Mouse (Mus musculus): ENCODE results near the gene Ccdc103. TPM values are rescaled to one million over a fixed set of nuclear protein-coding genes. Genes with fewer than 3 reads are reported as not detected.

Ccdc103 gene
- polyA plus RNA-seq (2012; rRNA removed), result 1.00 and 1.3 TPM in 2 replicates

GRCm38 (mm10) chr11:102880585-102881313 lies at the start of gene Ccdc103, which contains the start of gene Eftud2:
Gene Ccdc103 (plus strand): TSS chr11:102881204.
Gene Eftud2 (minus strand): TSS chr11:102880985.
- DNase-seq, result peak; percentile 96
- Histone ChIP-seq H3K4me1 (ENCODE audit: control insufficient read depth, insufficient read depth, low read length) (0 out of 2 replicates have a peak, but pooled peaks cover 3% of the 10 kb centered on the region), H3K4me3 (replicated peaks; ENCODE audit: extremely low read depth, low read depth, low read length) (peak within 1 kb of the TSS; percentile 72)
- TF ChIP-seq CTCF (IDR thresholded peaks at IDR 0.05; ENCODE audit: insufficient read depth, low read length) (no peak), POLR2A (IDR thresholded peaks at IDR 0.05; ENCODE audit: borderline replicate concordance, extremely low read depth, low read depth, low read length) (peak; percentile 70; the same call in 1 of the 2 replicates)
- under 1% methylated on average over 62 of the region's 62 CpGs for WGBS

DNA sequence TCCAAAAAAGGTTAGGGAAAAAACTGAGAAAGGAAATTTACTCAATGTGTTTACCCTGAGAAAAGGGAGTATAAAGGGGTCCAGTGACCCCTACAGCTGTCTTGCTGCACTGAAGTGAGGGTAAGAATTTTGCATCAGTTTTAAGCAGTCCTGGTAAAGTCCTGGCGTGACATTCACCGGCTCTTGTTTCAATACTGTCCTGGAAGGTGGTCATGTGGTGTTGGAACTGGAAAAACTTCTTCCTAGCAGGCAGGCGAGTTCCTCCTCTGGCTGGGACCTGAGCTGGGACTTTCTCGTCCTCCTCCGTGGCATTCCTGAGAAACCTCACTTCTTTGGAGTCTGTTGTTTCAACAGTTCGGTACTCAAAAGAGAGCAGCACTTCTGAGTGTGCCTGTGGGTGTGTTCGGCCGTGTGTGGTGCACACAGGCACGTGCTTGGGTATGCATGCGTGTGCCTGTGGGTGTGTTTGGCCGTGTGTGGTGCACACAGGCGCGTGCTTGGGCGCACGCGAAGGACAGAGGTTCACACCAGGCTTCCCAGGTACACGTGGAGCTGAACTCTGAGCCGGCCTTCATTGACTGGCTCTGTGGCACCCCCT lies 48.2 kb upstream of the Ccdc103 start:
- Histone ChIP-seq H3K4me1 (ENCODE audit: control insufficient read depth, insufficient read depth, low read length) (no peaks in the 10 kb centered on the region), H3K4me3 (replicated peaks; ENCODE audit: extremely low read depth, low read depth, low read length) (no peak overlapping the region)
- TF ChIP-seq POLR2A (IDR thresholded peaks at IDR 0.05; ENCODE audit: borderline replicate concordance, extremely low read depth, low read depth, low read length) (no peak), CTCF (IDR thresholded peaks at IDR 0.05; ENCODE audit: insufficient read depth, low read length) (no peak)
- DNase-seq, result no peak
- 52% methylated on average over 18 of the region's 18 CpGs for WGBS

- Histone ChIP-seq H3K4me1 (ENCODE audit: control insufficient read depth, insufficient read depth, low read length) (no peaks in the 10 kb centered on the region), H3K4me3 (replicated peaks; ENCODE audit: extremely low read depth, low read depth, low read length) (no peak overlapping the region)
- WGBS, result 79% methylated on average over 10 of the region's 10 CpGs
- no peak for DNase-seq
- no peak for TF ChIP-seq POLR2A (IDR thresholded peaks at IDR 0.05; ENCODE audit: borderline replicate concordance, extremely low read depth, low read depth, low read length)
- TF ChIP-seq CTCF (IDR thresholded peaks at IDR 0.05; ENCODE audit: insufficient read depth, low read length), result no peak
Measured at GRCm38 (mm10) chr11:102834219-102834618, 46.8 kb upstream of the Ccdc103 start.

GRCm38 (mm10) chr11:102835549-102835948 lies 45.5 kb upstream of the Ccdc103 start, which contains the start of gene Higd1b:
Gene Higd1b (plus strand): TSS chr11:102835849.
- 63% methylated on average over 4 of the region's 4 CpGs for WGBS
- no peak for DNase-seq
- no peak for TF ChIP-seq POLR2A (IDR thresholded peaks at IDR 0.05; ENCODE audit: borderline replicate concordance, extremely low read depth, low read depth, low read length)
- TF ChIP-seq CTCF (IDR thresholded peaks at IDR 0.05; ENCODE audit: insufficient read depth, low read length), result no peak
- peak within 1 kb of the TSS; percentile 27 for H3K4me3 ChIP-seq (replicated peaks; ENCODE audit: extremely low read depth, low read depth, low read length)
- H3K4me1 ChIP-seq (ENCODE audit: control insufficient read depth, insufficient read depth, low read length), result no peaks in the 10 kb centered on the region

- H3K4me3 ChIP-seq (replicated peaks; ENCODE audit: extremely low read depth, low read depth, low read length), result peak overlapping the region; percentile 22
Measured at GRCm38 (mm10) chr11:102836146-102836545, 44.9 kb upstream of the Ccdc103 start.

GRCm38 (mm10) chr11:102837385-102837784 lies 43.6 kb upstream of the Ccdc103 start:
- TF ChIP-seq CTCF (IDR thresholded peaks at IDR 0.05; ENCODE audit: insufficient read depth, low read length) (no peak), POLR2A (IDR thresholded peaks at IDR 0.05; ENCODE audit: borderline replicate concordance, extremely low read depth, low read depth, low read length) (no peak)
- WGBS, result 84% methylated on average over 1 of the region's 1 CpGs
- DNase-seq, result no peak
- Histone ChIP-seq H3K4me1 (ENCODE audit: control insufficient read depth, insufficient read depth, low read length) (no peaks in the 10 kb centered on the region), H3K4me3 (replicated peaks; ENCODE audit: extremely low read depth, low read depth, low read length) (peak overlapping the region; percentile 42)

More at GRCm38 (mm10) chr11:102836146-102836545, 44.9 kb upstream of the Ccdc103 start:
- 80% methylated on average over 9 of the region's 9 CpGs for WGBS
- DNase-seq, result no peak
- no peak for TF ChIP-seq CTCF (IDR thresholded peaks at IDR 0.05; ENCODE audit: insufficient read depth, low read length)
- no peaks in the 10 kb centered on the region for H3K4me1 ChIP-seq (ENCODE audit: control insufficient read depth, insufficient read depth, low read length)

- DNase-seq, result no peak
- TF ChIP-seq CTCF (IDR thresholded peaks at IDR 0.05; ENCODE audit: insufficient read depth, low read length) (no peak), POLR2A (IDR thresholded peaks at IDR 0.05; ENCODE audit: borderline replicate concordance, extremely low read depth, low read depth, low read length) (peak; percentile 44; the same call in 1 of the 2 replicates)
- Histone ChIP-seq H3K4me3 (replicated peaks; ENCODE audit: extremely low read depth, low read depth, low read length) (no peak overlapping the region), H3K4me1 (ENCODE audit: control insufficient read depth, insufficient read depth, low read length) (no peaks in the 10 kb centered on the region)
- WGBS, result 85% methylated on average over 2 of the region's 2 CpGs
Measured at GRCm38 (mm10) chr11:102838126-102838525, 42.9 kb upstream of the Ccdc103 start.

DNA sequence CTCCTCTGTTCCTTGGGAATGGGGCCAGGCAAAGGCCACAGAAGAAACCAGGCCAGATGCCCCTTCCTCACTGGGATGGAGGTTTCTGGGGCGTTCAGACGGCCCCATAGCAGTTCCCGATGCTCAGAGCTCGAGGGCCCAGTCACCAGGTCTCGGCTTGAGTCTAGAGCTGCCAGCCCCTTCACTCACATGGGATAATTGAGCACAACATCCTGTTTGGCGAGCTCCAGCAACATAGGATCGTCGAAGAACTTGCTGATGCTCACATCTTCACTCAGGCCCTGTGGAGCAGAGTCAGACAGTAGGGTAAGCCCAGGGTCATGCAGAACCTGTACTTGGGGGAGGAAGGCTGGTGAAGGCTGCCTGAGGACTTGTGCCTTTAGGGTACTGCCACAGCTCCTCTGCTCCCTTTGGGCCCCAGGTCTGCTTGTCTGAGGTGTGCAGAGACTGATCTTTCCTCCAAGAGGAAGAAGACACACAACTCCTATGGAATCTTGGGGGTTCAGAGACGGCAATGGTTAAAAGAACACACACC lies 42.3 kb upstream of the Ccdc103 start:
- Histone ChIP-seq H3K4me1 (ENCODE audit: control insufficient read depth, insufficient read depth, low read length) (no peaks in the 10 kb centered on the region), H3K4me3 (replicated peaks; ENCODE audit: extremely low read depth, low read depth, low read length) (peak overlapping the region; percentile 21)
- 82% methylated on average over 9 of the region's 9 CpGs for WGBS
- DNase-seq, result no peak
- no peak for TF ChIP-seq POLR2A (IDR thresholded peaks at IDR 0.05; ENCODE audit: borderline replicate concordance, extremely low read depth, low read depth, low read length)

- H3K4me3 ChIP-seq (replicated peaks; ENCODE audit: extremely low read depth, low read depth, low read length), result no peak overlapping the region
- TF ChIP-seq CTCF (IDR thresholded peaks at IDR 0.05; ENCODE audit: insufficient read depth, low read length) (no peak), POLR2A (IDR thresholded peaks at IDR 0.05; ENCODE audit: borderline replicate concordance, extremely low read depth, low read depth, low read length) (no peak)
- 68% methylated on average over 10 of the region's 10 CpGs for WGBS
- H3K4me1 ChIP-seq (ENCODE audit: control insufficient read depth, insufficient read depth, low read length), result no peaks in the 10 kb centered on the region
- no peak for DNase-seq
Measured at GRCm38 (mm10) chr11:102845926-102846325, 35.1 kb upstream of the Ccdc103 start.

Data from lung, adult 2 months (tissue).